Mouse (Mus musculus): Measurements from ENCODE around the gene Nxt1. TPM values are rescaled to one million over a fixed set of nuclear protein-coding genes. Genes with fewer than 3 reads are reported as not detected.

The Nxt1 gene
- polyA plus RNA-seq, 1 experiment from 2014 or later: 98.2 TPM

DNA sequence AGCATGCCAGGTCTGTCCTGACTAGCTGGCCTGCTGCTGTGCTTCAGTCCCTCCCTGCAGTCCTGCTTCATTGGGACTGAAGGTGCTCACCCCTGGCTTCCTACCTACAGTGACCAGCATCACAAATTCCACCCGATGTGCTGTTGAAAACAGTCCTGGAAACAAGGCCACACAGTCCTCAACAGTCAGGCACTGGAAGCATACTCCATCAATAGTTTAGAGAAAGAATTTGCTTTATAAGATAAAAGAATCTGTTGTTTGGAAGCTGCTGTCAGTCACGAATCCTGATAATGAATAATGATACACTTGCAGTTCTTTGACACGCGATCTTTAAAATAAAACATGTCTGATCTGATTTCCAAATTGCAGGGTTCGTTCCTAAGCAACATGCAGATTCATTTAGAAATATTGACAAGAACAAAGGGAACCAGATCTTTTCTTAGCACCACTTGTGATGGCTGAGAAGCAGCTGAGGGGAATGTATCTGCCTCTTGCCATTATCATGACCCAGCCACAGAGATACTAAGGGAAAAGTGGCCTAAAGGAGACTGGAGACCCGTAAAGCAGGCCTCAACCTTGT lies 27.9 kb upstream of the Nxt1 start:
- no peaks in the 10 kb centered on the region for H3K27me3 ChIP-seq (ENCODE audit: control insufficient read depth, insufficient read depth, low read length)
- ATAC-seq (ENCODE audit: insufficient number of reproducible peaks, insufficient read depth, low FRiP score, low read depth): no peak
- H3K4me1 ChIP-seq (ENCODE audit: control insufficient read depth, insufficient read depth, low read length): no peaks in the 10 kb centered on the region
- no peak overlapping the region for H3K27ac ChIP-seq (ENCODE audit: low read length)
- H3K4me2 ChIP-seq (replicated peaks; ENCODE audit: low read depth, low read length): no peak overlapping the region
- H3K9ac ChIP-seq (replicated peaks; ENCODE audit: low read depth, low read length): no peak overlapping the region
- H3K4me3 ChIP-seq (ENCODE audit: low read depth, low read length): no peak overlapping the region
- H3K36me3 ChIP-seq (ENCODE audit: control insufficient read depth, insufficient read depth, low read length): no peaks in the 10 kb centered on the region
- WGBS: 72% methylated on average over 6 of the region's 6 CpGs
- H3K9me3 ChIP-seq (ENCODE audit: control insufficient read depth, low read depth, low read length): no peaks in the 10 kb centered on the region

DNA sequence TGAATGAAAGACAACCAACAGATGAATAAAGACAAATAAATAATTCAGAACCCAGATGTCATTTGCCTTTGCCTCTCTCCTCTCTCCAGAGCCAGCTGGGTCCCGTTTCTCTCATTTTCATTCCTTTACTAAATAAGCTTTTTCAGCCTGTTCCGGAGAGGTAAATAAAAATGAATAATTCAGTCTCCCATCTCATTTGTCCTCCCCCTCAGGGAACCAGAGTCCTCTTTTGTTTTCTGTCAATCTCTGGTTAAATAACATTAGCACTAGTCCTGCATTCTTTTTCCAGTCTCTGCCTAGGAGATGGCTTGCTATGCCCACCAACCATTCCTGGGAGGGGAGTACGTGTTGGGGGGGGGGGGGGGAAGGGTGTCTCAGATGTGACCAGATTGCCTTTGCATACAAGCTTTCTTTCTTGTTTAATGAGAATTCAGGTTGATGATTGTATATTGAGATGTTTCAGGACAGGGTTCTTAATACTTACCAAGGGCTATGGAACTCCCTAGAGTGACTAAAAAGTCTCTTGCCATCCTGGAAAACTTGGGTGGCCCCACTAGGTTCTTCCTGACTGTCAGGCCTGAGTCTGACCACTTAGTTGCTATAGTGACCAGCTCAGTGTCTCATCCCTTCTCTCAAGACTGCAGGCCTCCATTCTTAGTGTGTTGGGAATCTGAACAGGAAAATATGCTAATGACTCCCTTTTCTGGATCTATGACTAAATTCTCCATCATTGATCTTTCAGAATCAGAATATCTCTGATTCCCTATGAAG lies 21.6 kb upstream of the Nxt1 start:
- no peak for ATAC-seq (ENCODE audit: insufficient number of reproducible peaks, insufficient read depth, low FRiP score, low read depth)
- 39% methylated on average over 3 of the region's 3 CpGs for WGBS
- no peaks in the 10 kb centered on the region for H3K9me3 ChIP-seq (ENCODE audit: control insufficient read depth, low read depth, low read length)

DNA sequence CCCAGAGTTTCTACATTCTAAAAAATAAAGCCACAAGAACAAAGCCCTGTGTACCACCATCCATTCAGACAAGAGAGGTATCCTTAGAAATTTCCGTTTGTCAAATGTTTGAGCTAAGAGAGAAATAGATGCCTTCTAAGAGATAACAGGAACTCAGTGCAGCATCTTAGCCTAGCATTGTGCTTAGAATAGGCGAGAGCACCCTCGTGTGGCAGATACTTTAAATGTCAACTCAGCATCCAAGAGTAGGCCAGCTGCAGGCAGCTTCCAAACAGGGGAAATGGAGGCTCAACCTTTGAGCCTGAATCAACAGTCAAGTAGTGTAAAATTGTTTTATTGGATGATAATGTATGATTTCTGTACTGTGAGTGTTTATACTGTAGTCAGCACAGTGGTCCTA lies 17.4 kb upstream of the Nxt1 start:
- H3K9me3 ChIP-seq (ENCODE audit: control insufficient read depth, low read depth, low read length): no peaks in the 10 kb centered on the region
- no peaks in the 10 kb centered on the region for H3K27me3 ChIP-seq (ENCODE audit: control insufficient read depth, insufficient read depth, low read length)
- 0 out of 2 replicates have a peak, but pooled peaks have one; percentile 53 for ATAC-seq (ENCODE audit: insufficient number of reproducible peaks, insufficient read depth, low FRiP score, low read depth)
- H3K9ac ChIP-seq (replicated peaks; ENCODE audit: low read depth, low read length): no peak overlapping the region
- WGBS: 3% methylated on average over 3 of the region's 3 CpGs
- no peaks in the 10 kb centered on the region for H3K4me1 ChIP-seq (ENCODE audit: control insufficient read depth, insufficient read depth, low read length)
- no peak overlapping the region for H3K27ac ChIP-seq (ENCODE audit: low read length)
- H3K4me3 ChIP-seq (ENCODE audit: low read depth, low read length): no peak overlapping the region
- no peaks in the 10 kb centered on the region for H3K36me3 ChIP-seq (ENCODE audit: control insufficient read depth, insufficient read depth, low read length)
- no peak overlapping the region for H3K4me2 ChIP-seq (replicated peaks; ENCODE audit: low read depth, low read length)

More for the DNA sequence above, 21.6 kb upstream of the Nxt1 start:
- no peak overlapping the region for H3K4me3 ChIP-seq (ENCODE audit: low read depth, low read length)
- H3K4me1 ChIP-seq (ENCODE audit: control insufficient read depth, insufficient read depth, low read length): no peaks in the 10 kb centered on the region
- H3K36me3 ChIP-seq (ENCODE audit: control insufficient read depth, insufficient read depth, low read length): no peaks in the 10 kb centered on the region
- no peak overlapping the region for H3K27ac ChIP-seq (ENCODE audit: low read length)
- H3K27me3 ChIP-seq (ENCODE audit: control insufficient read depth, insufficient read depth, low read length): no peaks in the 10 kb centered on the region
- no peak overlapping the region for H3K4me2 ChIP-seq (replicated peaks; ENCODE audit: low read depth, low read length)
- no peak overlapping the region for H3K9ac ChIP-seq (replicated peaks; ENCODE audit: low read depth, low read length)

DNA sequence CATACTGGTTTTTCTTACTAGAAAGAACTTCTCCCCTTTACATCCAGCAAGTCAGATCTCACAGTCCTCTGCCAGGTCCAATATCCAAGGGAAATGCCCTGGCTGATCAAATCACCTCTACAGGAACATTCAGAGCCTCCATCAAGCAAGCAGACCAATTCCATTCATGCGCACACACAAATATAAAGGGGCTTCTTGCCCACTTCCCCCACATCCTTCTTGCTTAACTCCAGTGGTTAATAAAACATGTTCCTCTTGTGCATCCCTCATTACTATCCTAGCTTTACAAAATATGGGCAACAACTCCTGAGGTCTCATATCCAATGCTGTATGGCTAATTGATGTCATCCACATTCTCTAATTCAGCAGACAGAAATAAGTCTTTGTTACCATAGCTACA lies 8.9 kb upstream of the Nxt1 start:
- Histone ChIP-seq H3K27me3 (ENCODE audit: control insufficient read depth, insufficient read depth, low read length) (no peaks in the 10 kb centered on the region), H3K4me2 (replicated peaks; ENCODE audit: low read depth, low read length) (no peak overlapping the region)
- 92% methylated on average over 1 of the region's 1 CpGs for WGBS

DNA sequence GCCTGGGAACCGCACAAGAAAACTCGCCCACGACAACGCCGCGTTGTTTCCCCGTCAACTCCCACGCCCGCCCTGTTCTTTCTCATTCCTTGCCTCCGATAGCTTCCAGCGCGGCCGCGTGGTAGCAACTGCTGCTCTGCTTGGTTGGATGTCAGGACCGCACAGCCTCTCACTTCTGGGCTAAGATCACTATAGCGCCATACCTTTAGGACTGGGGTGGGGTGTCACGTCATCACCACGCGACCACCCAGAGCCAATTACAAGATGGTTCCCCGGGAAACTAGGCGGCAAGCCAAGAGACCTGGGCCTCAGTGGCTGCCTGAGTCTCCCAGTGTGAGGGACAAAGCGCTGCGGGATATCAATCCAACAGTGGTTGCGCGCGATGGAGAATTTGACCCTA lies 5.4 kb downstream of the Nxt1 start:
- H3K4me1 ChIP-seq (ENCODE audit: control insufficient read depth, insufficient read depth, low read length): peaks cover 46% of the 10 kb centered on the region
- no peaks in the 10 kb centered on the region for H3K9me3 ChIP-seq (ENCODE audit: control insufficient read depth, low read depth, low read length)
- 5% methylated on average over 26 of the region's 26 CpGs for WGBS
- no peaks in the 10 kb centered on the region for H3K27me3 ChIP-seq (ENCODE audit: control insufficient read depth, insufficient read depth, low read length)
- H3K4me3 ChIP-seq (ENCODE audit: low read depth, low read length): peak overlapping the region; percentile 28
- peak overlapping the region; percentile 34 for H3K4me2 ChIP-seq (replicated peaks; ENCODE audit: low read depth, low read length)
- peak; percentile 10; the same call in 1 of the 2 replicates for ATAC-seq (ENCODE audit: insufficient number of reproducible peaks, insufficient read depth, low FRiP score, low read depth)
- H3K9ac ChIP-seq (replicated peaks; ENCODE audit: low read depth, low read length): 0 out of 2 replicates have a peak overlapping the region, but pooled peaks have one; percentile 36
- peak overlapping the region; percentile 64 for H3K27ac ChIP-seq (ENCODE audit: low read length)
- H3K36me3 ChIP-seq (ENCODE audit: control insufficient read depth, insufficient read depth, low read length): peaks cover 9% of the 10 kb centered on the region

More for the DNA sequence above, 8.9 kb upstream of the Nxt1 start:
- Histone ChIP-seq H3K27ac (ENCODE audit: low read length) (no peak overlapping the region), H3K4me3 (ENCODE audit: low read depth, low read length) (no peak overlapping the region), H3K9ac (replicated peaks; ENCODE audit: low read depth, low read length) (no peak overlapping the region), H3K9me3 (ENCODE audit: control insufficient read depth, low read depth, low read length) (no peaks in the 10 kb centered on the region), H3K36me3 (ENCODE audit: control insufficient read depth, insufficient read depth, low read length) (no peaks in the 10 kb centered on the region), H3K4me1 (ENCODE audit: control insufficient read depth, insufficient read depth, low read length) (no peaks in the 10 kb centered on the region)
- ATAC-seq (ENCODE audit: insufficient number of reproducible peaks, insufficient read depth, low FRiP score, low read depth): no peak

DNA sequence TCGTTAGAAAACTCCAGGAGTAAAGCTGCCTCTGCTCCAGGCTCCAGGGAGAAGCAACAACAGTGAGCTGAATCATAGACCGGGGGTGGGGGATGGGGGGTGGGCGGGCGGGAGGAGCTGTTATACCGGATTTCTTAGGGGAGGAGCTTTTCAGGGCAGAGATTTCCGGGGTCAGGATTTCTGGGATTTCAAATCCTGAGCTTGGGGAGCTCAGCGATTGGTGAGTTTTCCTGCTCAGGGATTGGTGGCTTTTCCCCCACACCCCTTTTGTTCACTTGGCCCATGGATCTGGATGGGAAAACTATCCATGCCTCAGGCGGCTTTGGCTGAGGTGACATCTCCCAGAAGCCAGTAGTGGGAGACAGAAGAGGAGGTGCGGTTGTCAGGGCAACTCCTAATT lies 6.9 kb downstream of the Nxt1 start:
- ATAC-seq (ENCODE audit: insufficient number of reproducible peaks, insufficient read depth, low FRiP score, low read depth): peak; percentile 19; the same call in 1 of the 2 replicates
- Histone ChIP-seq H3K27me3 (ENCODE audit: control insufficient read depth, insufficient read depth, low read length) (no peaks in the 10 kb centered on the region), H3K4me1 (ENCODE audit: control insufficient read depth, insufficient read depth, low read length) (peaks cover 36% of the 10 kb centered on the region), H3K9ac (replicated peaks; ENCODE audit: low read depth, low read length) (no peak overlapping the region), H3K36me3 (ENCODE audit: control insufficient read depth, insufficient read depth, low read length) (peaks cover 19% of the 10 kb centered on the region), H3K4me3 (ENCODE audit: low read depth, low read length) (no peak overlapping the region), H3K4me2 (replicated peaks; ENCODE audit: low read depth, low read length) (peak overlapping the region; percentile 70), H3K27ac (ENCODE audit: low read length) (peak overlapping the region; percentile 96), H3K9me3 (ENCODE audit: control insufficient read depth, low read depth, low read length) (no peaks in the 10 kb centered on the region)
- WGBS: 5% methylated on average over 9 of the region's 9 CpGs

DNA sequence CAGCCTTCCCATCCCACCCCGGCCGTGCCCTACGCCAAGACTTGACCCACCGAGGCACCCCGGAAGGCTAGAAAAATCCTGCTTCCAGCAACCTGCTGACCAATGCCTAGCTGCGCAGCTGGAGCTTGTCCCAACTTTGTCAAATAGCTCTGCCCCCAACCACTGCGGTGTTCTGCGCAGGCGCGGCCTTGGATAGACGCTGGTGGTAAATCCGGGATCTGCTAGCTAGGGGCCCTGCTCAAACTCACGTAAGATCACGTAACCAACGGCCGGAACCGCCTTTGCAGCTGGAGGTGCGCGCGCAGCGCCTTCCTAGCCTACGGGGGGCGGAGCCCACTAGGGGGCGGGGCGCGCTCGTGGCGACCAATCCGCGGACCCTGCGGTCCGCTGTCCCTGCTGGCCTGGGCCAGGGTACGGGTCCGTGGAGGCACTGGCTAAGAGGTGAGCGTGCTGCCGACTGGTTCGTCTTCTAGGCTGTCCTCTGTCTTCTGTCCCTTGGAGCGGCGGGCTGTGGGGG lies 8.4 kb downstream of the Nxt1 start, which contains the start of gene Gzf1:
Gene Gzf1, plus strand, starts transcription at position 249 of the 517 bp plus-strand sequence.
- H3K4me2 ChIP-seq (replicated peaks; ENCODE audit: low read depth, low read length): peak within 1 kb of the TSS; percentile 70
- peak within 1 kb of the TSS; percentile 71 for H3K9ac ChIP-seq (replicated peaks; ENCODE audit: low read depth, low read length)
- peaks cover 27% of the 10 kb centered on the region for H3K36me3 ChIP-seq (ENCODE audit: control insufficient read depth, insufficient read depth, low read length)
- peak within 1 kb of the TSS; percentile 96 for H3K27ac ChIP-seq (ENCODE audit: low read length)
- H3K9me3 ChIP-seq (ENCODE audit: control insufficient read depth, low read depth, low read length): no peaks in the 10 kb centered on the region
- H3K4me3 ChIP-seq (ENCODE audit: low read depth, low read length): peak within 1 kb of the TSS; percentile 69
- H3K27me3 ChIP-seq (ENCODE audit: control insufficient read depth, insufficient read depth, low read length): no peaks in the 10 kb centered on the region
- peaks cover 36% of the 10 kb centered on the region for H3K4me1 ChIP-seq (ENCODE audit: control insufficient read depth, insufficient read depth, low read length)
- peak; percentile 95 for ATAC-seq (ENCODE audit: insufficient number of reproducible peaks, insufficient read depth, low FRiP score, low read depth)
- under 1% methylated on average over 39 of the region's 39 CpGs for WGBS

DNA sequence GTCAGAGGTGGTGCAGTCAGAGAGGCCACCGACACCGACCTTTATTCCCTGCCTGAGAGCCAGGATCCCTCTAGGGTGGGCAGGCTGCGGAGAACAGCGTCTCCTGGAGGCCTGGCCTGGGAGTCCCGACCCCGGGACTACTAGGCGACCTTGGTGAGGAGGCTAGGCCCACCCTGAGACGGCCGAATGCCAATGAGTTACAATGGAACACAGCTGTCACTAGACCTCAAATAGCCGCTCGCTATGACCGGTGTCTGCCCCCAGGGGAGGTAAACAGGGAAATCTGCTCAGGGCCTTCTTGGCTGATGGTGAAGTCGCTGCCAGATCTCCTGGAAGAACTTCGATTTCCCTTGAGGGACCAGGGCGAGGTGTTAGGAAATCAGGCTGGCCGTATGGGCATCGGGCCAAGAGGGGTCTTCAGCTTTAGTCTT lies 9.1 kb downstream of the Nxt1 start:
- Histone ChIP-seq H3K4me1 (ENCODE audit: control insufficient read depth, insufficient read depth, low read length) (peaks cover 36% of the 10 kb centered on the region), H3K27ac (ENCODE audit: low read length) (peak overlapping the region; percentile 67; the same call in 1 of the 2 replicates), H3K9ac (replicated peaks; ENCODE audit: low read depth, low read length) (peak overlapping the region; percentile 71), H3K27me3 (ENCODE audit: control insufficient read depth, insufficient read depth, low read length) (no peaks in the 10 kb centered on the region), H3K4me3 (ENCODE audit: low read depth, low read length) (peak overlapping the region; percentile 69), H3K4me2 (replicated peaks; ENCODE audit: low read depth, low read length) (peak overlapping the region; percentile 70), H3K9me3 (ENCODE audit: control insufficient read depth, low read depth, low read length) (no peaks in the 10 kb centered on the region), H3K36me3 (ENCODE audit: control insufficient read depth, insufficient read depth, low read length) (peaks cover 27% of the 10 kb centered on the region)
- peak; percentile 29 for ATAC-seq (ENCODE audit: insufficient number of reproducible peaks, insufficient read depth, low FRiP score, low read depth)
- 8% methylated on average over 17 of the region's 17 CpGs for WGBS

Measured in stomach, embryonic 14.5 days (tissue).